Mouse (Mus musculus) adrenal gland, postnatal 25 days (tissue): Measurements from ENCODE around the gene Olfr1225. TPM values are rescaled to one million over a fixed set of nuclear protein-coding genes. Genes with fewer than 3 reads are reported as not detected.
"Not testable (repeated sequence)": the region's sequence is repeated elsewhere in the genome, so short reads cannot be mapped to it uniquely, and the experiment has no call there.

ENCODE experiments used
- DNase-seq: peaks from one replicate; pipeline ENCODE4 v3.0.0; 2021; ENCODE audit warnings: mixed read lengths
- long read RNA-seq: library from polyadenylated mRNA; stranded (forward); transcript quantifications from one replicate; pipeline ENCODE4 v2.0.0, GENCODE M21; 2021
- total RNA-seq: library from RNA; stranded (reverse); gene quantifications from 2 replicates; pipeline ENCODE4 v1.2.3, GENCODE M21; 2021

Gene Olfr1225
- not detected in 2 replicates for total RNA-seq
- long read RNA-seq, result 0 reads

DNA sequence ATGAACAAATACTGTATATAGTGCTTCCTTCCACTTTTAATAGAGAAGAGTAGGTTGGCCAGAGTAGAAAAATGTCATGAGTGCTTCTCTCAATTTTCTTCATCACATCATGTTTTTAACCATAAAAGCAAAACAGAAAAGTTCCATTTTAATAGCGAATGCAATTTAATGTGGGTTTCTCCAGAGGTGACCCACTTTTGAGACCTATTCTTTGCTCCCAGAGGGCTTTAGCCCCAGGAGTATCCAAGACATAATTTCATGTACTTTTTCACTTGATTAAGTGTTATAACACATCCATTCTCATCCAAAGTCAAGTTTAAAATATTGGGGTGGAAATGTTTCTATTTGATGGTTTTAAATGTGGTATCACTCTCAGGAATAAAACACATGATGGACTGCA lies at the start of gene Olfr1225:
Gene Olfr1225, minus strand, starts transcription at position 101 of the 400 bp plus-strand sequence.
- no peak for DNase-seq

DNA sequence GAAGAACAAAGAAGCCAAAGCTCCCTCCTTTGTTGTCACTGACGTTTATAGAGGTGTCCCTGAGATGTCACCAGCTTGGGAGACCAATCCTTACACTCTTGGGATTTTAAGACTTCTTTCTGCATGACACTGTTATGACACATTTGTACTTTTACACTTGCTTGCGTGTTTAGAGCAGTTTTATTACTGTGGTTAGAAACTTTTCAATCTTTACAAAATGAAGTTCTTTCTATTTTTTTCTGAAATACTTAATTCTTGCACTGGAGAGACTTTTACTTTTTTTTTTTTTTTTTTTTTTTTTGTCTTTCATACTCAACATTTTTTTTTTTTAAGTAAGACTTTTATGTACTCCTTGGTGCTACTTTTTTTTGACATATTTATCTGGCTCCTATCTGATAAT lies 25.5 kb upstream of the Olfr1225 start, which contains the start of gene Olfr1226:
Gene Olfr1226, minus strand, starts transcription at position 101 of the 400 bp plus-strand sequence.
- DNase-seq, result no peak

DNA sequence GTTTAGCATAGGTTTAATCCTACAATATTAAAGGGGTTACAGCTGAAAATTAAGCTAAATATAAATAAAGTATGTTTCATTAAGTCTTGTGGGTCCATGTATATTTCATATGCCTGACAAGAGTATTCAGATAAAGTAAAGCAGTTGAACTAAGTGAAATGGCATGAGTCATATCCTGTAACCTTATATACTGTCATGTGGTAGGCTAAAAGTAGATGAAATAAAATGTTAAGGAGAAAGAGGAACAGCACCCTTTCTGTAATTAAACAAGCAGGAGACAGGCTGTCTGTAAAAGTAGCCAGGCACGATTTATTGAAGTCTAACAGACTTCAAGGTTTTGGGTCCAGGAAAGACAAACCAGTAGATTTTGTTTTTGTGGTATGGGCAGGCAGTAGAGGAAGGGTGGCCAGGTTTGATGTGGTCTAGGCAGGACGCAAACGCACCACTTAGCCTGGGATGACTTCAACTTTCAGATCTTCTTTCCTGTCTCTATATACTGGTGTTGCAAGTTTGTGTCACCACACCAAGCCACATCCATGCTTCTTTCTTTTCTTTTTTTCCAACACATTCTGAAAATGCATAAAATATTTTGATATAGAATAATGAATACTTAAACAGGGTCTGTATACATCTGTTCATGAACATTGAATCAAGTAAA lies 22.0 kb upstream of the Olfr1225 start:
- no peak for DNase-seq

DNA sequence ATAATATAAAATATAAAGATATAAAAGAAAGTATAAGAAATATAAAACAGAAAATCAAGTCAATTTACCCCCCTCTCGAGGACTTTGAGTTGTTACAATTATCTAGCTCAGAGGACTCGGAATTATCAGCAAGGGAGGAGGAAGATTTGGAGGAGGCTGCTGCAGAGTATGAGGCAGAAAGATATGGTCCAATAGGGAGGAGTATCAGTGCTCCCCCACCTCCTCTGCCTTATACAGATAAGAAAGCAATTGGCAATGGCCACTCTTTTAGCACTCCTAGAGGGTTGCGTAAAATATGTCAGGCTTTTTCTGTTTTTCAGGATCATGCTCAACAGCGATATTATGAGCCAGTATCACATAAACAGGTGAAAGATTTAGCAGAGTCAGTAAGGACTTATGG lies 9.8 kb downstream of the Olfr1225 start:
- DNase-seq, result not testable (repeated sequence)

DNA sequence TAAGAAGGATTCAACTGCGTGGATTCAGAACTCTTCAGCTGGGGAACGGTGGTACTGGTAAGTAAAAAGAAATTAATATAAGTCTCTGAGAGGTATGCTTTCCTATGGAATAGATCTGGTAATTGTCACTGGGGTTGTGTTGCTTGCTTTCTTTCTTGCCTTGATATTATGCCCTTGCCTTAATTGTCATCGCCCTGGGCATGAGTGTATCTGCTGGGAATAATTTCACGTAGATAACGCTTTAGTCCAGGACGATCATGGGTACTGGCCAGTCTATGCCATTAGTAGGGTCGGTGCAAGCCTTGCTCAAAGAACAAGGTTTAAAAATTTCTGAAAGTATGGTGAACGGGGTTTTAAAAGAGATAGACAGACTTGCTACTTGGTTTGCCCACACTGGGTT lies 10.5 kb downstream of the Olfr1225 start, which contains the start of gene Olfr1224-ps1:
Gene Olfr1224-ps1, minus strand, starts transcription at position 101 of the 400 bp plus-strand sequence.
- DNase-seq, result not testable (repeated sequence)

DNA sequence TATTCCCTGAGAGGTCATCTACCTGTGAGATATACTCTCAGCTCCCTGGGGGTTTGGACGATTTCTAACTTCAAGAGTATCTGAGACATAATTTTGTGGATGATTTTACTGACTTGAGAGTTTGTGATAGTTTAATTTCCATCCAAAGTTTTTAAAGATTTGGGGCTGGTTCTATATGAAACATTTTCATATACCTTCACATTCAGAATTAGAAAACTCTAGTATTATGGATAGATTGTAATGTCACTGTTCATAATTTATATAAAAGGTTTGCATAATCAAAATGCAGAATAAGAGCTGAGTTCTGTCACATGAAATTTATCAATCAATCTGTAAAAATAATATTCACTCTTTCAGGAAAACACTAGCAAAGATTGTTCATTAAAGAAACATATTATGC lies 23.0 kb downstream of the Olfr1225 start, which contains the start of gene Olfr1223:
Gene Olfr1223, minus strand, starts transcription at position 101 of the 400 bp plus-strand sequence.
- no peak for DNase-seq

DNA sequence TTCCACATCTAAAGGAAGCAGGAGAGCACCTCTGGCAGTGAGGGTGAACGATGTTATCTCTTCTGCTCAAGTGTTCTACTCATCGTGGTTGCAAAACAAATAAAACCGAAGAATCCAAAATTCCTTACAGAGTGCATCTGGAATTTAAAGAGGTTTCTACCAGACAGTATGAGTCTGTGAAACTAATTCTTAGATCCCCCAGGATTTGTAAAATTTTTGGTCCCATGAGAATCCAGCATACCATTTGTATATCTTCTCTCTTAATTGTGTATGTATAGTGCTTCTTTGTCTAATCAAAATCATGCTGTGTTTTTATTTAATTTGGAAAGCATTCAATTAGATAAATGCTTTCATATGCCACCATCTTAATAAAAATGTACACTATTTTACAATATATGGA lies 41.5 kb downstream of the Olfr1225 start, which contains the start of gene Olfr1222:
Gene Olfr1222, minus strand, starts transcription at position 101 of the 400 bp plus-strand sequence.
- DNase-seq, result no peak

Other genes starting within 250 kb of the Olfr1225 start
- not detected in 2 replicates for gene Olfr1211, start 236.6 kb downstream of the Olfr1225 start, total RNA-seq
- not detected in 2 replicates for gene Olfr1212, start 220.7 kb downstream of the Olfr1225 start, total RNA-seq
- not detected in 2 replicates for gene Gm13762, start 194.4 kb downstream of the Olfr1225 start, total RNA-seq
- not detected in 2 replicates for gene Olfr1214, start 182.0 kb downstream of the Olfr1225 start, total RNA-seq
- not detected in 2 replicates for gene Olfr1215, start 167.7 kb downstream of the Olfr1225 start, total RNA-seq
- gene Olfr1216, start 156.3 kb downstream of the Olfr1225 start, total RNA-seq, result not detected in 2 replicates
- not detected in 2 replicates for gene Olfr1217, start 142.6 kb downstream of the Olfr1225 start, total RNA-seq
- not detected in 2 replicates for gene Olfr1218, start 113.5 kb downstream of the Olfr1225 start, total RNA-seq
- gene Olfr1219, start 91.2 kb downstream of the Olfr1225 start, total RNA-seq, result not detected in 2 replicates
- not detected in 2 replicates for gene Olfr1220, start 67.8 kb downstream of the Olfr1225 start, total RNA-seq
- gene Olfr1221, start 57.4 kb downstream of the Olfr1225 start, total RNA-seq, result not detected in 2 replicates
- not detected in 2 replicates for gene Olfr1222, start 41.6 kb downstream of the Olfr1225 start, total RNA-seq
- gene Olfr1223, start 23.1 kb downstream of the Olfr1225 start, total RNA-seq, result not detected in 2 replicates
- not detected in 2 replicates for gene Olfr1224-ps1, start 10.6 kb downstream of the Olfr1225 start, total RNA-seq
- not detected in 2 replicates for gene Olfr1226, start 25.4 kb upstream of the Olfr1225 start, total RNA-seq
- gene Olfr1228, start 79.4 kb upstream of the Olfr1225 start, total RNA-seq, result not detected in 2 replicates
- not detected in 2 replicates for gene Olfr1229, start 113.3 kb upstream of the Olfr1225 start, total RNA-seq
- gene Olfr1230, start 122.6 kb upstream of the Olfr1225 start, total RNA-seq, result not detected in 2 replicates
- not detected in 2 replicates for gene Olfr1231, start 132.4 kb upstream of the Olfr1225 start, total RNA-seq
- gene Olfr1232, start 155.0 kb upstream of the Olfr1225 start, total RNA-seq, result not detected in 2 replicates
- not detected in 2 replicates for gene Olfr1233, start 167.7 kb upstream of the Olfr1225 start, total RNA-seq
- gene Olfr1234, start 190.2 kb upstream of the Olfr1225 start, total RNA-seq, result not detected in 2 replicates
- not detected in 2 replicates for gene Olfr1238, start 235.0 kb upstream of the Olfr1225 start, total RNA-seq
- gene Olfr1239, start 245.7 kb upstream of the Olfr1225 start, total RNA-seq, result not detected in 2 replicates